In the genomic region with DNA sequence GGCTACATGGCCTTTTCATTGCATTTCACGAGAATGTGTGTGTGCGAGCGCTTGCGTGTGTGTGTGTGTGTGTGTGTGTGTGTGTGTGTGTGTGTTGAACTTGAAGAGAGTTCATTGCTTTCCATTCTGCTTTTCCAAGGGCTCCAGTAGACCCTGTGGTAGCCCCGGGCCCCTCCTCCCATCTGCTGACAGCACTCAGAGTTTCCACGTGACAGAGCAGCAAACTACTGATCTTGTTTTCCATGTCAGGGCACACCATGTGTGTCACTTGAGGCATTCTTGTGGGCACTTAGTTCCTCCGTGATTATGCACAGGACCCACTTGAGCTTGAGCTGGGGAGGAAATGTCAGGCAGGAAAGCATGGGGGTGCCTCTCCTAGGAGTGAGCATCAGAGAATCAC, we compare ENCODE assay signal across 10 mouse cellular contexts.
DNase-seq lines count a peak whose midpoint lies in the region; ATAC-seq lines count a peak whose summit lies in the region.
"Had no signal": no experiment of that assay in that cellular context is flagged by ENCODE, and none has a peak within 500 bp of the region (broad histone marks: within the 10 kb centered on the region; RNA-seq: fewer than 3 reads in every experiment).

No protein-coding gene starts in this region.

- H3K4me1 ChIP-seq in midbrain, embryonic 11.5 days (ENCODE audit: control insufficient read depth, insufficient read depth, low read length): peaks cover 40% of the 10 kb centered on the region
- H3K4me1 ChIP-seq in midbrain, embryonic 10.5 days: peaks cover 71% of the 10 kb centered on the region
- H3K4me1 ChIP-seq in intestine, embryonic 15.5 days (replicated peaks): peaks cover 19% of the 10 kb centered on the region; the same call in 1 of the 2 replicates

- DNase-seq in embryo, embryonic 11 days: peak; percentile 43
- DNase-seq in embryo, embryonic 9.5 days (ENCODE audit: extremely low spot score): no peak
- DNase-seq in midbrain, embryonic 11.5 days (ENCODE audit: low spot score, missing footprints): no peak
- no peak for DNase-seq in midbrain, embryonic 10.5 days (ENCODE audit: low spot score)
- DNase-seq in kidney, postnatal 4 days: peak; percentile 58 to 70
- peak; percentile 30 for DNase-seq in retina, postnatal 7 days (ENCODE audit: low read depth, low spot score)
- no peak for DNase-seq in right cerebral cortex, postnatal 4 days
- DNase-seq: adrenal gland, adult 8-10 months; spleen, adult 18-20 months had no signal

- no peak overlapping the region for H3K9ac ChIP-seq in midbrain, embryonic 11.5 days (ENCODE audit: low read length)
- no peak overlapping the region for H3K9ac ChIP-seq in intestine, embryonic 15.5 days

- H3K36me3 ChIP-seq in midbrain, embryonic 11.5 days (ENCODE audit: control insufficient read depth, insufficient read depth, low read length): no peaks in the 10 kb centered on the region
- H3K36me3 ChIP-seq in midbrain, embryonic 10.5 days: no peaks in the 10 kb centered on the region
- H3K36me3 ChIP-seq in intestine, embryonic 15.5 days: no peaks in the 10 kb centered on the region

- ATAC-seq in midbrain, embryonic 11.5 days (ENCODE audit: low FRiP score): peak; percentile 43; the same call in 1 of the 2 replicates
- no peak for ATAC-seq in intestine, embryonic 15.5 days

- WGBS in midbrain, embryonic 11.5 days: 67% methylated on average over 7 of the region's 7 CpGs
- WGBS in midbrain, embryonic 10.5 days: 68% methylated on average over 7 of the region's 7 CpGs
- WGBS in intestine, embryonic 15.5 days: 75% methylated on average over 7 of the region's 7 CpGs

- H3K4me3 ChIP-seq in midbrain, embryonic 11.5 days (ENCODE audit: low read depth, low read length): no peak overlapping the region
- no peak overlapping the region for H3K4me3 ChIP-seq in midbrain, embryonic 10.5 days
- H3K4me3 ChIP-seq in intestine, embryonic 15.5 days (replicated peaks): no peak overlapping the region

- H3K4me2 ChIP-seq in midbrain, embryonic 11.5 days: no peak overlapping the region
- no peak overlapping the region for H3K4me2 ChIP-seq in intestine, embryonic 15.5 days (replicated peaks)

- H3K27ac ChIP-seq in midbrain, embryonic 11.5 days (ENCODE audit: low read depth, low read length): no peak overlapping the region; the same call in 1 of the 2 replicates
- no peak overlapping the region for H3K27ac ChIP-seq in midbrain, embryonic 10.5 days (replicated peaks)
- no peak overlapping the region for H3K27ac ChIP-seq in intestine, embryonic 15.5 days

- H3K27me3 ChIP-seq in midbrain, embryonic 11.5 days (ENCODE audit: control insufficient read depth, insufficient read depth, low read length): no peaks in the 10 kb centered on the region
- H3K27me3 ChIP-seq in midbrain, embryonic 10.5 days (ENCODE audit: low read depth, poor library complexity, severe bottlenecking): peaks cover 12% of the 10 kb centered on the region; the same call in 1 of the 2 replicates
- H3K27me3 ChIP-seq in intestine, embryonic 15.5 days (replicated peaks): no peaks in the 10 kb centered on the region

- H3K9me3 ChIP-seq in midbrain, embryonic 11.5 days (ENCODE audit: control insufficient read depth, low read length): no peaks in the 10 kb centered on the region
- no peaks in the 10 kb centered on the region for H3K9me3 ChIP-seq in midbrain, embryonic 10.5 days (replicated peaks)
- H3K9me3 ChIP-seq in intestine, embryonic 15.5 days: no peaks in the 10 kb centered on the region

Comparison
In these comparisons a context has a peak if more than half of its experiments do, and no peak if none do; other contexts are left out.
1. DNase-seq: peak in embryo, embryonic 11 days (single experiment), kidney, postnatal 4 days (2 of 2) and retina, postnatal 7 days (single experiment); none in embryo, embryonic 9.5 days (single experiment), midbrain, embryonic 11.5 days (single experiment), midbrain, embryonic 10.5 days (single experiment) and right cerebral cortex, postnatal 4 days (single experiment).